In the genomic region with DNA sequence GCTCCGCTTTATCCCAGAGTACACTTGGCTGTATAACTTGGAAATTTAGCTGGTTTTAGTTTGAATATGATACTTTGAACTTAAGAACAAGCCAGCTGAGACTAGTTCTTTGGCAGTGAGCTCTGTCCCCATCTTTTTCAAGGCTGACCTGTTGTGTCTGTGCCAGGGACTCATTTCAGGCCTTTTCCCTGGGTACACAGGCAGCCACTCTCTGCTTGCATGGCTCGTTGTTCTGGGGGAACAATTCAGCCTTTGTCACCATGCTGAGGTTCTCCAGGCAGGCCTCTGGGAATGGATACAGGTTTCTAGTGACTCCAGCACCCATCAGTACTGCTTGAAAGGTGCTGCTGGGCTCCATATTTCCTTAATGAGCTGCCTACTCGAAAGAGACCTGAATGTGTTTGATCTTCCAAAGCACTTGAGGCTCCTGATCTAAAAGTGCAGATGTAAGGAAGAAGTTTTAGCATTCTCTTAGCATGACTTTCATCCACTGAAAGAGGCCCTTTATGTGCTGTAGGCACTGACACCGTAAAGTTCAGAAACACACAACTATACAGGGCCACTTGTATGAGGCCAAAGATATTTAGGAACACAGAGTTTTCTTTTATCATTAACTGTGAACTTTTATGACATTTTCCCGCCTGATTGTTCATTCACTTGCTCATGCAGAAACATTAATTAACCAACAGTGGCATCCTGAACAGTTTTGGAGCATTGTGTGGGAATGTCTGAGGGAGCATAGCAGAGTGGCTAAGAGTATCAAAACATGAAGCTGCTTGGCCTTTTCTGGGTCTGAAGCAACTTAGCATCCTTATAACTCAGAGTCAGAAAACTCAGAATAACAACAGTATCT, we compare ENCODE assay signal across 9 mouse cellular contexts.
DNase-seq lines count a peak whose midpoint lies in the region; ATAC-seq lines count a peak whose summit lies in the region.
"Had no signal": no experiment of that assay in that cellular context is flagged by ENCODE, and none has a peak within 500 bp of the region (broad histone marks: within the 10 kb centered on the region; RNA-seq: fewer than 3 reads in every experiment).

No protein-coding gene starts in this region.

- no peaks in the 10 kb centered on the region for H3K27me3 ChIP-seq in lung, embryonic 16.5 days (ENCODE audit: control insufficient read depth, insufficient read depth, low read depth, low read length)
- H3K27me3 ChIP-seq in forebrain, embryonic 16.5 days (replicated peaks; ENCODE audit: control insufficient read depth, insufficient read depth, low read length) = no peaks in the 10 kb centered on the region
- H3K27me3 ChIP-seq: heart, embryonic 13.5 days had no signal

- H3K4me2 ChIP-seq in lung, embryonic 16.5 days (ENCODE audit: low read depth, low read length) = no peak overlapping the region
- H3K4me2 ChIP-seq in forebrain, embryonic 16.5 days (ENCODE audit: low read length) = no peak overlapping the region
- H3K4me2 ChIP-seq: heart, embryonic 13.5 days had no signal

- peak overlapping the region; percentile 40; the same call in 1 of the 2 replicates for H3K27ac ChIP-seq in lung, embryonic 16.5 days (ENCODE audit: low read length)
- no peak overlapping the region for H3K27ac ChIP-seq in forebrain, embryonic 16.5 days (ENCODE audit: low read length)
- H3K27ac ChIP-seq: heart, embryonic 13.5 days had no signal

- no peak for DNase-seq in lung, postnatal 36 days
- DNase-seq in kidney, postnatal 36 days = peak; percentile 73 to 84
- peak; percentile 23 for DNase-seq in right cerebral cortex, postnatal 25 days
- no peak for DNase-seq in natural killer cell, adult 2 months (ENCODE audit: low spot score in 2 of 2)

- H3K4me1 ChIP-seq in lung, embryonic 16.5 days (replicated peaks; ENCODE audit: control insufficient read depth, insufficient read depth, low read length) = no peaks in the 10 kb centered on the region
- no peaks in the 10 kb centered on the region; the same call in 1 of the 2 replicates for H3K4me1 ChIP-seq in forebrain, embryonic 16.5 days (replicated peaks; ENCODE audit: control insufficient read depth, insufficient read depth, low read length)
- H3K4me1 ChIP-seq: heart, embryonic 13.5 days had no signal

- H3K9me3 ChIP-seq in lung, embryonic 16.5 days (ENCODE audit: control insufficient read depth, low read length) = no peaks in the 10 kb centered on the region
- H3K9me3 ChIP-seq in forebrain, embryonic 16.5 days (ENCODE audit: control insufficient read depth, low read length) = no peaks in the 10 kb centered on the region
- H3K9me3 ChIP-seq: heart, embryonic 13.5 days had no signal

- no peak overlapping the region for H3K4me3 ChIP-seq in lung, embryonic 16.5 days (ENCODE audit: low read length)
- no peak overlapping the region for H3K4me3 ChIP-seq in forebrain, embryonic 16.5 days (replicated peaks; ENCODE audit: low read length)
- H3K4me3 ChIP-seq: heart, embryonic 13.5 days; myocyte had no signal

- peak; percentile 81 for ATAC-seq in lung, embryonic 16.5 days (ENCODE audit: low read depth)
- ATAC-seq in forebrain, embryonic 16.5 days = peak; percentile 75
- no peak for ATAC-seq in inflammation-experienced regulatory T-cells, adult 6 months

- H3K9ac ChIP-seq in lung, embryonic 16.5 days (ENCODE audit: low read length) = no peak overlapping the region
- H3K9ac ChIP-seq in forebrain, embryonic 16.5 days (replicated peaks; ENCODE audit: low read depth, low read length) = no peak overlapping the region
- H3K9ac ChIP-seq: heart, embryonic 13.5 days had no signal

- WGBS in lung, embryonic 16.5 days = 51% methylated on average over 5 of the region's 5 CpGs
- 31% methylated on average over 5 of the region's 5 CpGs for WGBS in forebrain, embryonic 16.5 days

- no peaks in the 10 kb centered on the region for H3K36me3 ChIP-seq in lung, embryonic 16.5 days (ENCODE audit: control insufficient read depth, insufficient read depth, low read length)
- no peaks in the 10 kb centered on the region for H3K36me3 ChIP-seq in forebrain, embryonic 16.5 days (ENCODE audit: control insufficient read depth, insufficient read depth)
- H3K36me3 ChIP-seq: heart, embryonic 13.5 days had no signal

Comparison
In these comparisons a context has a peak if more than half of its experiments do, and no peak if none do; other contexts are left out.
1. DNase-seq: peak in kidney, postnatal 36 days (2 of 2) and right cerebral cortex, postnatal 25 days (single experiment); none in lung, postnatal 36 days (single experiment) and natural killer cell, adult 2 months (0 of 2).